In the genomic region with DNA sequence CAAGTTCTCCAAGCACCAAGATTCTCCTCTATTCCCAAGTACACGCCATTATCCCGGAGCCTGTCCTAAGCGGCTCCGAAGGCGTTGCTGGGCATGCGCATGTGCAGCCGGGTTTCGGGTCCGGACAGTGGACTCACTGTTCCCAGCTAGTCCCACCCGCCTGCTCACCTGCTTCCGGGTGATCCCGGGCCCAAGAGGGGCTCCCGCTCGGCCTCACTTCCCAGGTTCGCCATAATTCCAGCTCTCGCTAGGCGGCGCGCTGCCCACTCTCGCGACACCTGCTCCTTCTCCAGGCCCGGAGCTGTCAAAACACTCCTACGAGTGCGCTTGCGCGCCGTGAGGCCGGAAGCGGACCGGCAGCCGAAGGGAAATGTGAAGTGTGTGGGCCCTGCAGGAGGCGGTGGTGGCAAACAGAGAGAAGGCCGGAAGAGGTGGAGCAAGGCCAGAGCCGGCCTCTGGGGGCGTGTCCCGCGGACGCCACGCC, we compare ENCODE assay signal across 8 mouse cellular contexts. TPM values are rescaled to one million over a fixed set of nuclear protein-coding genes. Genes with fewer than 3 reads are reported as not detected.
A peak's percentile ranks its signal among the peaks of the same experiment; 100 is the strongest.
DNase-seq lines count a peak whose midpoint lies in the region; ATAC-seq lines count a peak whose summit lies in the region.
"Not testable (repeated sequence)": the region's sequence is repeated elsewhere in the genome, so short reads cannot be mapped to it uniquely, and the experiment has no call there.

TSS of gene Mfsd8 (minus strand) at position 414 of the 484 bp plus-strand sequence.

- H3K27me3 ChIP-seq in hindbrain, embryonic 16.5 days (replicated peaks; ENCODE audit: control insufficient read depth, insufficient read depth, low read length), result not testable (repeated sequence)

- H3K4me1 ChIP-seq in hindbrain, embryonic 16.5 days (ENCODE audit: control insufficient read depth, insufficient read depth, low read depth, low read length), result not testable (repeated sequence)

- H3K9me3 ChIP-seq in hindbrain, embryonic 16.5 days (ENCODE audit: control insufficient read depth, low read length), result not testable (repeated sequence)

- peak; percentile 99 for ATAC-seq in hindbrain, embryonic 16.5 days

- DNase-seq in WW6 (ENCODE audit: low read depth, low spot score), result peak; percentile 86
- DNase-seq in cerebellum, postnatal 4 days (ENCODE audit: low spot score in 2 of 2), result peak; percentile 89 to 95
- DNase-seq in gastrocnemius, adult 18-20 months (ENCODE audit: low spot score), result peak; percentile 94
- peak; percentile 87 to 96 for DNase-seq in left cerebral cortex, adult 18-20 months (ENCODE audit: low spot score in 2 of 2)
- peak; percentile 97 for DNase-seq in right cerebral cortex, adult 18-20 months
- peak; percentile 78 for DNase-seq in urinary bladder, postnatal 10 days (ENCODE audit: low spot score)

- H3K4me2 ChIP-seq in hindbrain, embryonic 16.5 days (ENCODE audit: low read length), result peak within 1 kb of the TSS; percentile 61

- peak within 1 kb of the TSS; percentile 75 for H3K27ac ChIP-seq in hindbrain, embryonic 16.5 days (ENCODE audit: low read depth, low read length)
- H3K27ac ChIP-seq in macrophage, result peak within 1 kb of the TSS; percentile 43

- H3K79me2 ChIP-seq in macrophage (ENCODE audit: inconsistent target), result not testable (repeated sequence)

- H3K9ac ChIP-seq in hindbrain, embryonic 16.5 days (ENCODE audit: low read depth, low read length), result peak within 1 kb of the TSS; percentile 66

- H3K4me3 ChIP-seq in hindbrain, embryonic 16.5 days (ENCODE audit: low read length), result peak within 1 kb of the TSS; percentile 52
- peak within 1 kb of the TSS; percentile 70 for H3K4me3 ChIP-seq in macrophage (ENCODE audit: inconsistent target)

- WGBS in hindbrain, embryonic 16.5 days, result under 1% methylated on average over 31 of the region's 39 CpGs
- WGBS in macrophage (ENCODE audit: missing documents), result under 1% methylated on average over 33 of the region's 39 CpGs

- not testable (repeated sequence) for H3K36me3 ChIP-seq in hindbrain, embryonic 16.5 days (ENCODE audit: control insufficient read depth, insufficient read depth, low read length); macrophage (ENCODE audit: inconsistent target)

RNA-seq across cellular contexts. Expression of gene Mfsd8, which starts in this region (rescaled TPM):
- 10 to 100 TPM; 17.4 to 19.2 TPM for total RNA-seq in gastrocnemius, adult 18-20 months (2021)
- 10.7 and 11.1 TPM in 2 replicates for polyA plus RNA-seq in hindbrain, embryonic 16.5 days (2015; fragmentation: Nextera tagmentation; extraction: Ambion mirVana)
- total RNA-seq in left cerebral cortex, adult 18-20 months (2021), result 10 to 100 TPM; 17.9 to 21.1 TPM
- 10 to 100 TPM in 18 of 26 experiments, 1 to 10 TPM in 8; 4.4 to 41.5 (median 20.4) TPM for total RNA-seq in macrophage (2018; cell fraction: chromatin; rRNA removed)
- total RNA-seq in macrophage (2018; cell fraction: cytosol; rRNA removed), result 10 to 100 TPM in 11 of 26 experiments, 1 to 10 TPM in 15; 6.2 to 12.2 (median 9.6) TPM
- total RNA-seq in macrophage (2018; cell fraction: nucleus; rRNA removed), result 10 to 100 TPM in 21 of 26 experiments, 1 to 10 TPM in 5; 6.9 to 41.8 (median 18.1) TPM
- 9.2 to 11.5 TPM (median 9.9 TPM) in 3 replicates for polyA plus RNA-seq in macrophage (2018)

Comparison
In these comparisons a context has a peak if more than half of its experiments do, and no peak if none do; other contexts are left out.
1. Peak in every context shown above with its lines: DNase-seq, ATAC-seq, H3K4me3 ChIP-seq and H3K27ac ChIP-seq.